Mouse (Mus musculus) lung, embryonic 16.5 days (tissue): ENCODE measurements around the gene Nf1. TPM values are rescaled to one million over a fixed set of nuclear protein-coding genes. Genes with fewer than 3 reads are reported as not detected.

ENCODE experiments used
- ATAC-seq: fragments of 200-750 bp; cut with Nextera tagmentation; 2 replicates; pipeline ENCODE4 v1.8.0; 2017; ENCODE audit warnings: low read depth, mild to moderate bottlenecking, moderate library complexity
- H3K27ac ChIP-seq: fragments of 300-500 bp; sonication (generic); 2 replicates; pipeline ENCODE4 v1.5.1; 2014; ENCODE audit warnings: mild to moderate bottlenecking, control low read depth, low read length
- H3K27me3 ChIP-seq: fragments of 300-500 bp; sonication (generic); 2 replicates; pipeline ENCODE4 v1.6.1; 2014; ENCODE audit warnings: low read depth, low read length, mixed read lengths; ENCODE audit not compliant: control insufficient read depth, insufficient read depth
- H3K36me3 ChIP-seq: fragments of 300-500 bp; sonication (generic); 2 replicates; pipeline ENCODE4 v1.6.1; 2014; ENCODE audit warnings: low read length; ENCODE audit not compliant: control insufficient read depth, insufficient read depth
- H3K4me1 ChIP-seq: fragments of 300-500 bp; sonication (generic); replicated peaks from 2 replicates; pipeline ENCODE4 v1.6.1; 2014; ENCODE audit warnings: low read length, mixed read lengths; ENCODE audit not compliant: control insufficient read depth, insufficient read depth
- H3K4me2 ChIP-seq: fragments of 300-500 bp; sonication (generic); 2 replicates; pipeline ENCODE4 v1.6.1; 2014; ENCODE audit warnings: low read depth, low read length, control low read depth
- H3K4me3 ChIP-seq: fragments of 300-500 bp; sonication (generic); 2 replicates; pipeline ENCODE4 v1.5.1; 2014; ENCODE audit warnings: mild to moderate bottlenecking, low read length, control low read depth
- H3K9ac ChIP-seq: fragments of 300-500 bp; sonication (generic); 2 replicates; pipeline ENCODE4 v1.6.1; 2014; ENCODE audit warnings: low read length, control low read depth
- H3K9me3 ChIP-seq: fragments of 300-500 bp; sonication (generic); 2 replicates; pipeline ENCODE4 v1.6.1; 2016; ENCODE audit warnings: low read length; ENCODE audit not compliant: control insufficient read depth
- WGBS: fragments of 180-500 bp; shearing (Covaris S2); extraction: QIAGEN DNeasy Blood & Tissue Kit; methylation state at CpG from one replicate; pipeline ENCODE4 v1.1.7; 2014; 5-methylcytosine and 5-hydroxymethylcytosine counted together
- polyA plus RNA-seq: library from polyadenylated mRNA; unstranded; fragments of >200 nt; fragmentation: Nextera tagmentation; extraction: Ambion mirVana; gene quantifications from 2 replicates; pipeline ENCODE4 v1.2.1, GENCODE M21; 2015

Gene Nf1
- polyA plus RNA-seq, 1 experiment from 2014 or later = 5.8 TPM

DNA sequence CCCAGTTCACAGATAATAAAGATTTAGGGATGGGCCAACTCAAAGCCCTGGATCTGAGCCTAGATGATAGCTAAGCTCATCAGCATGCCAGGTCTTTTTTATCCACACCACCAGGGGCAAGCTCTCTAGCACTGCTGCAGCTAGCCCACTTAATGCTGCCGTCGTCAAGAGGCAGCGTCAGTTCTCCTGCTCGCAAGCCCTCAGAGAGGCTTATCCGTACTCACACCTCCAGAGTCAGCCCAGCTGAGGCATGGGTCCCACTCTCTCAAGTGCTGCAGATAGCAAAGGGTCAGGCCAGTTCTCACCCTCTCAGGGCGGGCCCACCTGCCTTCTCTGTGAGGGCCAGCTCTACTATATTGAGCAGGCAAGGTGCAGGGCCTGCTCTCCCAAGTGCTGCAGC is 193.8 kb downstream of the Nf1 start:
- ATAC-seq = peak; percentile 58; the same call in 1 of the 2 replicates

GRCm38 (mm10) chr11:79533950-79534690 is 194.6 kb downstream of the Nf1 start:
- peaks cover 10% of the 10 kb centered on the region for H3K4me1 ChIP-seq
- H3K9ac ChIP-seq = no peak overlapping the region
- 54% methylated on average over 8 of the region's 8 CpGs for WGBS
- H3K4me3 ChIP-seq = no peak overlapping the region
- no peaks in the 10 kb centered on the region for H3K36me3 ChIP-seq
- H3K9me3 ChIP-seq = no peaks in the 10 kb centered on the region
- H3K4me2 ChIP-seq = no peak overlapping the region
- H3K27ac ChIP-seq = peak overlapping the region; percentile 66
- peak; percentile 84 for ATAC-seq
- H3K27me3 ChIP-seq = no peaks in the 10 kb centered on the region

More for the DNA sequence above, 193.8 kb downstream of the Nf1 start:
- Histone ChIP-seq H3K27ac (no peak overlapping the region), H3K27me3 (no peaks in the 10 kb centered on the region), H3K36me3 (no peaks in the 10 kb centered on the region), H3K4me3 (no peak overlapping the region), H3K4me1 (peaks cover 10% of the 10 kb centered on the region), H3K9ac (no peak overlapping the region), H3K9me3 (no peaks in the 10 kb centered on the region), H3K4me2 (no peak overlapping the region)
- WGBS = 69% methylated on average over 6 of the region's 6 CpGs

DNA sequence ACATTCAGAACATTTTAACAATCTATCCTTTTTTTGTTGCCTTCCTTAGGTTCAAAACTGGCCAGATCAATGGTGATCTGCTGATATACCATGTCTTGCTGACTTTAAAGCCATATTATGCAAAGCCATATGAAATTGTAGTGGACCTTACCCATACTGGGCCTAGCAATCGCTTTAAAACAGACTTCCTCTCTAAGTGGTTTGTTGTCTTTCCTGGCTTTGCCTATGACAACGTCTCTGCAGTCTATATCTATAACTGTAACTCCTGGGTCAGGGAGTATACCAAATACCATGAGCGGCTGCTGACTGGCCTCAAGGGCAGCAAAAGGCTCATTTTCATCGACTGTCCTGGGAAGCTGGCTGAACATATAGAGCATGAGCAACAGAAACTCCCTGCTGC is 196.1 kb downstream of the Nf1 start:
- Histone ChIP-seq H3K27ac (no peak overlapping the region), H3K27me3 (no peaks in the 10 kb centered on the region), H3K9ac (no peak overlapping the region), H3K4me2 (no peak overlapping the region), H3K4me1 (peaks cover 10% of the 10 kb centered on the region), H3K9me3 (no peaks in the 10 kb centered on the region), H3K36me3 (no peaks in the 10 kb centered on the region), H3K4me3 (no peak overlapping the region)
- no peak for ATAC-seq
- 88% methylated on average over 4 of the region's 4 CpGs for WGBS

- WGBS = 83% methylated on average over 3 of the region's 3 CpGs
- peaks cover 10% of the 10 kb centered on the region for H3K4me1 ChIP-seq
- no peak overlapping the region for H3K9ac ChIP-seq
- no peak for ATAC-seq
- H3K4me2 ChIP-seq = no peak overlapping the region
- H3K4me3 ChIP-seq = no peak overlapping the region
- no peaks in the 10 kb centered on the region for H3K9me3 ChIP-seq
- no peak overlapping the region for H3K27ac ChIP-seq
- no peaks in the 10 kb centered on the region for H3K27me3 ChIP-seq
- H3K36me3 ChIP-seq = no peaks in the 10 kb centered on the region; the same call in 1 of the 2 replicates
Observed at GRCm38 (mm10) chr11:79536293-79536692, 196.8 kb downstream of the Nf1 start.

- no peaks in the 10 kb centered on the region for H3K27me3 ChIP-seq
- peaks cover 24% of the 10 kb centered on the region for H3K36me3 ChIP-seq
- no peak overlapping the region for H3K9ac ChIP-seq
- H3K4me2 ChIP-seq = no peak overlapping the region
- H3K4me3 ChIP-seq = no peak overlapping the region
- H3K9me3 ChIP-seq = no peaks in the 10 kb centered on the region
- no peak for ATAC-seq
- H3K27ac ChIP-seq = no peak overlapping the region
- WGBS = 59% methylated on average over 1 of the region's 1 CpGs
- no peaks in the 10 kb centered on the region for H3K4me1 ChIP-seq
Observed at GRCm38 (mm10) chr11:79552622-79553021, 213.1 kb downstream of the Nf1 start.

GRCm38 (mm10) chr11:79560536-79560935 is 221.0 kb downstream of the Nf1 start:
- no peak overlapping the region for H3K4me2 ChIP-seq
- no peak overlapping the region for H3K4me3 ChIP-seq
- H3K9ac ChIP-seq = no peak overlapping the region
- WGBS = 86% methylated on average over 4 of the region's 4 CpGs
- no peaks in the 10 kb centered on the region for H3K4me1 ChIP-seq
- no peak for ATAC-seq
- no peaks in the 10 kb centered on the region for H3K9me3 ChIP-seq
- no peaks in the 10 kb centered on the region for H3K27me3 ChIP-seq
- H3K36me3 ChIP-seq = peaks cover 19% of the 10 kb centered on the region
- H3K27ac ChIP-seq = no peak overlapping the region

- no peak for ATAC-seq
- H3K9me3 ChIP-seq = no peaks in the 10 kb centered on the region
- peaks cover 24% of the 10 kb centered on the region for H3K36me3 ChIP-seq
- no peak overlapping the region for H3K27ac ChIP-seq
- no peaks in the 10 kb centered on the region for H3K27me3 ChIP-seq
- H3K9ac ChIP-seq = no peak overlapping the region
- H3K4me2 ChIP-seq = no peak overlapping the region
- H3K4me1 ChIP-seq = no peaks in the 10 kb centered on the region
- H3K4me3 ChIP-seq = no peak overlapping the region
- 89% methylated on average over 7 of the region's 7 CpGs for WGBS
Observed at GRCm38 (mm10) chr11:79563493-79563892, 224.0 kb downstream of the Nf1 start.

DNA sequence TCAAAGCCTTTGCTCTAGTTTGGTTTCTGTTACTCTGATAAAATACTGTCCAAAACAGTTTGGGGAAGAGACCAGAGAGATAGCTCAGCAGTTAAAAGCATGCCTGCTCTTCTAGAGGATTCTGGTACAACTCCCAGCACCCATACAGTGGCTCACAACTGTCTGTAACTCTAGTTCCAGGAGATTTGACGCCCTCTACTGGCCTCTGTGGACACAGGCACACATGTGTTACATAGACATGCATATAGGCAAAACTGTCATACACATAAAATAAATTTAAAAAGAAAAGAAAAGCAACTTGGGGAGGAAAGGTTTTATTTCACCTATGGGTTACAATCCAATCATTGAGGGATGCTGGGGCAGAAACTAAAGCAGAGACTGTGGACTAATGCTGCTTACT is 227.5 kb downstream of the Nf1 start:
- no peaks in the 10 kb centered on the region for H3K9me3 ChIP-seq
- no peaks in the 10 kb centered on the region for H3K27me3 ChIP-seq
- H3K4me3 ChIP-seq = no peak overlapping the region
- no peak overlapping the region for H3K4me2 ChIP-seq
- peaks cover 36% of the 10 kb centered on the region for H3K36me3 ChIP-seq
- no peaks in the 10 kb centered on the region for H3K4me1 ChIP-seq
- no peak for ATAC-seq
- WGBS = 58% methylated on average over 1 of the region's 1 CpGs
- H3K27ac ChIP-seq = no peak overlapping the region
- no peak overlapping the region for H3K9ac ChIP-seq

GRCm38 (mm10) chr11:79568197-79568911 is 228.9 kb downstream of the Nf1 start:
- no peak overlapping the region for H3K4me2 ChIP-seq
- H3K9me3 ChIP-seq = no peaks in the 10 kb centered on the region
- H3K4me3 ChIP-seq = no peak overlapping the region
- H3K9ac ChIP-seq = no peak overlapping the region
- H3K27ac ChIP-seq = no peak overlapping the region
- H3K36me3 ChIP-seq = peaks cover 36% of the 10 kb centered on the region
- no peaks in the 10 kb centered on the region for H3K4me1 ChIP-seq
- no peaks in the 10 kb centered on the region for H3K27me3 ChIP-seq
- no peak for ATAC-seq
- 82% methylated on average over 11 of the region's 11 CpGs for WGBS
